Mouse (Mus musculus) retina, embryonic 14.5 days (tissue): ENCODE results near the gene Trio.
"Not testable (repeated sequence)": the region's sequence is repeated elsewhere in the genome, so short reads cannot be mapped to it uniquely, and the experiment has no call there.

Source experiments
- DNase-seq: peaks from one replicate; pipeline ENCODE4 v3.0.0-alpha.2; 2015; ENCODE audit warnings: low spot score

Gene Trio

DNA sequence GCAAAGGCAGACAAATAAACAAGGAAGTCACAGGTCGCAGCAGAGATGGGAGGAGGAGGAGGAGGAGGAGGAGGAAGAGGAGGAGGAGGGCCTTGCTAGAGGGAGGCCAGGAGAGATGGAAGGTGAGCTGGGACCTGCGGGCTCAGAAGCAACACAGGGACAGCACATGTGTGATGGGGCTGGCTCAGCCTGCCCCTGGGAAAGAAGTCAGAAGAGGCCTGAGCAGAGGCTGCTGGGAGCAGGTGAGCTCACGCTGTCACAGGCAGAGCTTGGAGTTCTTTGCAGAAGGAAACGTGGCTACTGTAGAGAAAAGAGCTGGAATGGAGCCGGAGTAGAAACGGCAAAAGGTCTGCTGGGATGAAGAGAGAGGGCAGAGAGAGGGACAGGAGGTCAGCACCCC, 185.5 kb downstream of the Trio start:
- DNase-seq = no peak

DNA sequence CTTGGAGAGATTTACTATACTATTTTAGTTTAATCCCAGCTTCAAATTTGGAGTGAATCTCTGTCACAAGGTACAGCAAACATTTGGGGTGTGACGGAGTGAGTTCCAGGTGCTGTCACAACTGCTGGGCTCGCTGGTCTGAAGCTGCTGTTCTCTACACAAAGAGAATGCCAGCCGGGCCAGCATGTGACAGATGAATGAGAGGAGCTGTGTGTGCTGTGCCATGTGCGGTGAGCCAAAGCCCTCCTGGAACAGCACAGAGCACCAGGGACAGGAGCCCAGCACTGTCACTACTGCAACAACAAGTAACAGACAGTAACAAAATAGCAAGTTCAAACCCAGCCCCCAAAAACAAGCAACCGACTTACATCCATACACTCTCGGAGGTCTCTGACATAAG, 194.0 kb downstream of the Trio start:
- no peak for DNase-seq

DNA sequence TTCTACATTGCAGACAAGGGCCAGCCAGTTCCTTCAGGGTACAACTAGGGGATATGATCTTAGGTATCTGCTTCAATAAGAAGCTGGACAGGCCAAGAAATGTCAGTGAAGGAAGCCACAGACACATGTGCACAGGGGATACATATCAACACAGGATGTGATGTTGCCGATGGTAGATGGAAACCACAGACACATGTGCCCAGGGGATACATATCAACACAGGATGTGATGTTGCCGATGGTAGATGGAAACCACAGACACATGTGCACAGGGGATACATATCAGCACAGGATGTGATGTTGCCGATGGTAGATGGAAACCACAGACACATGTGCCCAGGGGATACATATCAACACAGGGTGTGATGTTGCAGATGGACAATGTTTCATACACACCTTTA, 197.8 kb downstream of the Trio start:
- not testable (repeated sequence) for DNase-seq

DNA sequence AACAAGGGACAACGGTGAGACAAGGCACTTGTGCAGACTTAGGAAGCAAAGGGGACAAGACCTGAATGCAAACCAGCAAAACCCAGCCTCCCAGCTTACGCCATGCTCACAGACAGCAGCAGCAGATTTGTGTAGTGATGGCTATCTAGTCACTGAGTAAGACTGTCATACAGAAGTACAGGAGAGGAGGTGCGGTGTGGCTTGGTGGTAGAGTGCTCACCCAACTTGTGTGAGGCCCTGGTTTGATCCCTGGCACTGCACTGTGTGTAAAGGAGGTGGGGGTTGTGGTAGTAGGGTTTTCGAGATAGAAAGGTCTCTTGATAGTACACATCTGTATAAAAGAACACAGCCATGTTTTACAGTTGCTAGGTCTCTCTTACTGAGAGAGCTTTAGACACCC, 198.8 kb downstream of the Trio start:
- DNase-seq = no peak

DNA sequence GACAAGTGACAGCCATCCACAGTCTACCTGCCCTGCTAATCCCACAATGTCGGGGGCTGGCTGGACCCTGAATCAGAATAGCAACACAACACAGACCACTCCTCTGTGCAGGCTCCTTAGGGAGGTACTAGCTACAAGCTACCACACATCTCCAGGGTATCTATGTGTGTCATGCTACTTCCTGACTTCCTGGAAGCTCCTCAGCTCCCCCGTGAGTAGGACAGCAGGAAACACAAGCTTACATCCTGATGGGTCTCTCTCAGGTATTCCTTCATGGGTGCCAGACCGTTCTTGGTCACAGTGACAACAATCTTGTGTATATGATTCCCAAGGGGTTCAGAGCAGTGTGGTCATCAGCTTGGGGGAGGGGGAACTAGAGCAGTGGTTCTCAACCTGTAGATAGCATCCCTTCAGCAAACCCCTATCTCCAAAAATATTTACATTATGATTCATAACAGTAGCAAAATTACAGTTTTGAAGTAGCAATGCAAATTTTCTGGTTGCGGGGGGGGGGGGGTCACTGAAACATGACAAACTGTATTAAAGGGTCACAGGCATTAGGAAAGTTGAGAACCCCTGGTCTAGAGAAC, 199.5 kb downstream of the Trio start:
- DNase-seq = no peak

DNA sequence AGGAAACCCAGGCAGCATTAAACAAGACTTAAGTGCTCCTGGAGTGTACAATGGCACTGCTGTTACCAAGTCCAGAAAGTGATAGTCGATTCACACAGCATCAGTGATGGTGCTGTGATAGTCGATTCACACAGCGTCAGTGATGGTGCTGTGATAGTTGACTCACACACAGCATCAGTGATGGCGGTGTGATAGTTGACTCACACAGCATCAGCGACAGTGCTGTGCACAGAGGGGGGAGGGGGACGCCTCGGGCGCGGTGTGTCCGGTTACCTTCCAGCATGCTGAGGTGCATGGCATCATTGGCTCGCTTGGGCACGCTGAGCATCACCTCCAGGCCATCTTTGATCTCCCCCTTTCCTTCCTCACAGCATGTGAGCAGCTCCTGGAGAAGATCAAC, 200.3 kb downstream of the Trio start:
- no peak for DNase-seq

DNA sequence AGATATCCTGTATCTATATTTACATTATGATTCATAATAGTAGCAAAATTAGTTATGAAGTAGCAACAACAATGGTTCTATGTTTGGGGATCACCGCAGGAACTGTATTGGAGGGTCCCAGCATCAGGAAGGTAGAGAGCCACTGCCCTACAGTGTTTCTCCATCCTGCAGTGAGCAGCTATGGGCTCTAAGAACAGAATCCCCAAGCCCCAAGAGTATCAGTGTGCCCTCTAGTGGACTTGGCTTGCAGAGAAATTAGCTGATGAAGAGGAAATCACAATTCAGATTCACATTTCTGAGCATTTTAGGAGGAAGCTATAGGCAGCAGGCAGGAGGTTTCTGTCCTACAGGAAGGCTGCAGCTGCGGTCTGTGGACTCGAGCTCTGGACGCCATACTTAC, 202.1 kb downstream of the Trio start:
- DNase-seq = peak; percentile 65

DNA sequence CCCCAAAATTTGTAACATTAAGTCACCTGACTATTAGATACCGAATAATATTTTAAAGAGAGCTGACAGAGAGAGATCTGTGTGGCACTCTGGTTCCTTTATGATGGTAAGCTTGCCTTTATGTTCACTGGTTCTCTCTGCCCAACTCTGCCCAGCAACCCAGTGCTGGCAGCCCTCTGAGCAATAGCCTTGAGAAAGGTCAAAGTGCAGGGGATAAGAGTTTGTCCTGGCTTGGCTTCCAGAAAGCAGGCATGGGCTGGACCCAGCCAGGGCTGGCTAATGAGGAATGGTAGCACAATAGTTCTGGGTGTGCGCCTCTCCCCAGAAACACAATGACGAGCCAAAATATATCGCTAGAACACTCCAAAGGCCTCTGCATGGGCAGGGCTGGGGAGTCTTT, 203.2 kb downstream of the Trio start:
- DNase-seq = no peak

DNA sequence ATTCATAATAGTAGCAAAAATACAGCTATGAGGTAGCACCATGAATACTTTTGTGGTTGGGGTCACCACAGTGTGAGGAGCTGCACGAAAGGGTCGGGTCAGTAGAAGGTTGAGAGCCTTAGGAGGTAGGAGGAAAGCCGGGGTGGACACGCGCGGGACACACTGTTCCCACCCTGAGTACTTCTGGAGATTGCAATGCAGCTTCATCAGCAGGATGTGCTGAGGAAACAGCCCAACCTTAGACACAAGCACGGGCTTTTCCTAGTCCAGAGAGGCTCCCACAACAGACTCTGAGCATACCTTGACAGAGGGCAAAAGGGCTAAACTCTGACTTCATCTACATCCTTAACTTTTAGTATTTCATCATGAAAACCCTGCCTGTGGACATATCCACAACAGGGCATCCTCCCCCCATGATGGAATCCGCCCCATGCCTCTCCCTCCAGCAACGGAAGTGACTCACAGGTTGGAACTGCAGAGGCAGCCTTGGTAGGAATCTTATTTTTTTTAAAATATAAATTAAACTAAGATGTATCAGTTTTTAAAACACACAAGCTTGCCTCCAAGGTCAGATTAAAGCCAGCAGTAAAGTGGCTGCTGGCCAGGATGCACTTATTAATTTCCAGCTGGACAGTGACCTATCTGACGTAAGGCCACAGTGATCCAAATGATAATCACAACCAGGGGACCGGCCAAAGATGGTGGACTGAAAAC, 203.8 kb downstream of the Trio start:
- no peak for DNase-seq

DNA sequence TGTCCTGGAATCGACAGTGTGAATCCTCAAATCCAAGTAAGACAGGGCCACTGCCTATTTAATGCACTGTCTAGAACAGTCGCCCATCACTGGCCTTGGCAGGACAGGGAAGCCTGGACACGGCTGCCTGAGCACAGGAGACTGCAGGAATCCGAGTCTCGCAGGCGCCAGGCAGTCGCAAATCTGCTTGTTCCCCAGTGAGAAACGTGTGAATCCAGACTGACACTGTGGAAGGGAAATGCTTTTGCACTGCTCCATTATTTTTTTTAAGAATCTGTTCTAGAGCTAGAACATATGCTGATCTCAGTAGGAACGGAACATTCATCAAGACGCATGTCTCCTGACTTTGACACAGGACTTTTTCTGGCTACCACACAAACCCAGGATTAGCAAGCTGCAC, 208.6 kb downstream of the Trio start:
- DNase-seq = no peak

DNA sequence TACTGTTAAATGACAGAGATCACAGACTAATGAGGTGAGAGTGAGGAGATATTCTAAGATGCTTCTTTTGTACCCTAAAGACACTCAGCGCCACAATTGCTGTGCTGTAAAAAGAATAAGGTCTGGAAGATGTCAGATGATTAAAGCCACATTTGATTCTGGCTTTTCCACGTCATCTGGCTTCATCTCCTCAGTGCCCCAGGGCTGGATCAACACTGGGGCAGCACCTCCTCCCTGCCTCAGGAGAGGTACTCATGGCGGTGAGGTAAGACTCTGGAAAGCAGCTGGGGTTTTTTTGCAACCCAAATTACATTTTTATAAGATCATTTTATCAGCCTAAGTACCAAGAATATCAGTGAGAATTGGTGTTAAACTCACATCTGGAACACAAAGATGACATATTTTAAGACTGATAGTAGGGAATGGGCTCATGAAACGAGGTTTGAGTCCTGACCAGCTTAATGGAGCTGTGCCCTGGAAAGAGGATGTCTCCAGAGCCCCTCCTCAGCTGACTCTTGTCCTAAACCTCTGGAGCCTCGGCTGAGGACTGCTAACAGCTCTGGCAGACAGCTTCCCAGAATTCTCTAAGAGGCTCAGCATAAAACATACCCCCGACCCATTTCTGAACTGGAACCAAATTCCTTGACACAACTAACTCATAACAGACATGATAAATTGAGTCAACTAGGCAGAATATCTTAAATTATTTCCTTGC, 210.8 kb downstream of the Trio start:
- no peak for DNase-seq

DNA sequence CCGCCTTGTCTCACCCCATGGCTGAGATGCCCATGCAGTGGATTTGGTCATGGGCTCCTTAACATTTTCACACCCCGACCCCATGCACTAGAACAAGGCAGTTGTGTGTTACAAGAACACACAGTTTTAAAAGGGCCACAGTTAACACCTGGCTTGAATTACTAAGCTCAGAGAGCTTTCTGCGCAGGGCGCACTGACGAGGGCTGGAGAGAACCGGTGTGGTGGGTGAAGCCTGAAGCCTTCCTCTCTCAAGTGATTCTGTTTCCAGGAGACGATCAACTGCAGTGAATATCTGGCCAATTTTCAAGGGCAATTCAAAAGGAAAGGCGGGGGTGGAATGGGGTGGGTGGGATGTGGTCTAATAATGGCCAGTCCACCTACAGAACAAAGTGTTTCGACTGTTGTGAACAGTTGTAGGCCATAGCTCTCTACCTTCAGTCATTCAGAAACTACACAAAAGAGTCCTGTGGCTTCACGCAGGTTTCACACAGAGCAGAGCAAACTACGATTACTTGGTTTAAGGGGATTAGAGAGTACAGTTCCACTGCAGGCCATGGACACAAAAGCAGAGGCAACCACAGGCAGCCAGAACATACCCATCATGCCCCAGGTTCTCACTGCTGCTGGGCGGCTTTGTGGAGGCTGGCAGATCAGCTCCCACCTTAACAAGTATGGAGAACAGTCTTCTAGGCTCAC, 214.7 kb downstream of the Trio start:
- DNase-seq = no peak

DNA sequence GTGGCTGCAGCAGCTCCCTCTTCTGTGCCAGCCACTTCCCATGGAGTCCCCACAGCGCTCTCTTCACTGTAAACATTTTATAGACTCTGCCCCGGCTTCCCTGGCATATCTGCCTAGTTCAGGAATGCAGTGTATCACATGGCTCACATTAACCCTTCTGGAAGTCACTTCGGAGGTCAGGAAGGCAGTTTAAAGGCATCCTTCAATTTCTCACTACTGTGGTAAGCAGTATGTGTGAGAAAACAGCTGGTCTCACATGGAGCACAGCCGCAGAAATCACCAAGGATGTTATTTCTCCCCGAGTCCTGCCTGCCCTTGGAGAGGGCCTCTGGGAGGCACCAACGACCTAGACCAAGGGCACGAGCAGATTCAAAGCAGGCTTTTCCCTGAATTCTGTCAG, 215.4 kb downstream of the Trio start:
- no peak for DNase-seq

DNA sequence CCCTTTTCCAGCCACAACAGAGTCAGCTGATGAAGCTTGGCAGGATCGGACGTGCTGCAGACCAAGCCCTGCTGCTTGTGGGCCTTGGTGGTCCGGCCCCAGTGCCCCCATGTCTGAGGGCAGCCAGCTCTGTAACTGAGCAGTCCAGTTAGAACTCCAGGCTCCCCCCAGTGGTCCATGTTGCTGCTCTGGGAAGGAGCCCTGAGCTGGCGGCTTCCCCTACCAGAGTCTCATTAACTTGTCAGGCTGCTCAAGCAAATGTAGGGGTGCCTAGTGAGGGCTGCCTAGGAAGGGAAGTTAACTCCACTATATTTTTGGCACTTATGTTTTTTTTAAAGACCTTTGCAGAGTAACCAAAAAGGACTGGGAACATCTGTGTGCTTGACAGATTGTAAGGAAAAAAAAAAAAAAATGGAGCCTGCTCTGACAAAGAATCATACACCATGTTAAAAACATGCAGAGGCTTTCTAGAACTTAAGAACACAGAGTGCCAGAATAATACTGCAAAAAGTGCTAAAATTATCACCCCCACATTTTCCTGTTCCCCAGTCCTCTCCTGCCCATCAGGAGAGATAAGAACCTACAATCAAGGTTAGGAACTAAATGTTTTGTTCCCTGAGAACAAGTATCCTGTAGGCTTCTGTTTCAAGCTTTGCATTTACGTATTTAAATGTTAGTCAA, 216.9 kb downstream of the Trio start:
- peak; percentile 37 for DNase-seq

DNA sequence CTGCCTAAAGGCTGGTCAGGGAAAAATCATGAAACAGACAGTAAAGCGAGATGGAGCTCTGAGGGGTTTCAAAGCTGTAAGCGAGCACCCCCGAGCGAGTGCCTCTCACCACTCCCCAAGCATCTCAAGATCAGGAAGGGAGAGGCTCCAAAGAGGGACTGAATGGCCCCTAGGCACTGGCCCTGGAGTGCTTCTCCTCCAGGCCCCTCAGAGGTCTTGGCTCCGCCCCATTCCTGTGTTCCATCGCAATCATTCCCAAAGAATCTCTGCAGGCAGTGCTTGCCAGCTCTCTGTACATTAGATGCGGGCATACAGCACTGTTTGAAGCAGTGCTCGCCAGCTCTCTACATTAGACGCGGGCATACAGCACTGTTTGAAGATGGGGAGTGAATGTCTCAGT, 219.4 kb downstream of the Trio start:
- no peak for DNase-seq

DNA sequence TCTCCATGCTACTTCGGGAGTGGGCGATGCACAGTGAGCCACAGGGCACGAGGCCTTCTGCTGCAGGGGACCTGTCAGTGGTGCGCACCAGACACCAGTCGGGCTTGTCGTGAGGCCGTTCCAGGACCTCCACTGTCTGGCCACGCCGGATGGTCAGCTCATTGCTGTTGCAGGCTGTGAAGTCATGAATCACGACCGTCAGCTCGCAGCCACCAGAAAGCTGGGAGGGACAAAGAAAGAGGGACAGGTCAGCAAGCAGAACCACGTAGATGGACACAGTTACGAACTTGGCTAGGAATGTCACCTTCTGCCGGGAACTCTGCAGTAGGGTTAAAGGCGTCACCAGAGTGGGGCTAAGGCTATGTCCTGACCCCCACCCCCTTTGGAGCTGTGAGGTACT, 220.0 kb downstream of the Trio start:
- DNase-seq = no peak

DNA sequence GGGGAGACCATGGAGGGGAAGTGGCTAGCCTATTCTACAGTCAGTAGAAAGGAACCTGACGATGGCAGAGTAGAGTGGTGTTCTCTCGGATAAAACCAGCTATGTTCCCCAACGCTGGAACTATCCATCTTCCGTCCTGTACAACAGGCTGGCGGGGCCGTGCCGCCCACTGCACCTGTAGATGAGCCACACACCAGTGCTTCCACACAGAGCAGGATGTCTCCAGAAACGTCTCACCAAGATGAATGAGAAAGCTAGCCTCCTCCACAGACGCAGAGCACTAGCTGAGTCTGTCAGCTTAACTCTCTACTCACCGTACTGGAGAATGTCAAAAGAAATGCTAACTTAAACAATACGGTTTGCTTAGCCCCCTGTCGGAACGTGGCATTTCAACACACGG, 221.2 kb downstream of the Trio start:
- no peak for DNase-seq

DNA sequence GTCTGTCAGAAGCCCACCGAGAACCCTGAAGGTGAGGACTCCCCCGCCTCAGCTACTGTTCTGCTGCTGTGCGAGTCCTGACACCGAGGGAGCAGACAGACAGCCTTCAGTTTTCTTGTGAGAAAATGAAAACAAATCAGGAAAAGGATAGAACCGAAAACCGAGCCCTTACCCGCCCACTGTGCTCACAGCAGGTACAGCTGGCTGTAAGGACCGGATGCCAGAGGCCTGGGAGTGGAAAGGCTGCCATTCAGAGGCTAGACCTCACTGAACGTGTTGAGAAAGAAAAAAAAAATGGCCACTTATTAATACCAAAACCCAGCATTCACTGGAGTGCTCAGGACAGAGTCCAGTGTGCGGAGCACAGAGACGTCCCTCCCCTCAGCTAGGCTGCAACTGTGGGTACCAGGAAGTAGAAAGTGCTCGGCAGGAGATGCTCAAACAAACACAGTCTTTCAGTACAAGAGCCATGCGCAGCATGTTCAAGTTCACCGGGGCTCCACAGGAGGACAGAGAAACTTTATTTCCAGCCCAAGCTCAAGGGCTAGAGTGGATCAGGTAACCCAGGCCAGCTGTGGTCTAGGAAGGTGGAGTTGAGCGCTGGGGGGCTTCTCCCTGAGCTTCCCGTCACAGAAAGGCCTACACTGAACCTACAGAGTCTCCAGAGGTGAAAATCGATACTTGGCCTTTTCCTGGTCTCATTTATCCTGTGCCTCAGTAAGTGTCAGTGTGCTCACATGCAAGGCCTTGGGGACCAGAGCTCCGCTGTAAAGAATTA, 221.9 kb downstream of the Trio start:
- DNase-seq = no peak

DNA sequence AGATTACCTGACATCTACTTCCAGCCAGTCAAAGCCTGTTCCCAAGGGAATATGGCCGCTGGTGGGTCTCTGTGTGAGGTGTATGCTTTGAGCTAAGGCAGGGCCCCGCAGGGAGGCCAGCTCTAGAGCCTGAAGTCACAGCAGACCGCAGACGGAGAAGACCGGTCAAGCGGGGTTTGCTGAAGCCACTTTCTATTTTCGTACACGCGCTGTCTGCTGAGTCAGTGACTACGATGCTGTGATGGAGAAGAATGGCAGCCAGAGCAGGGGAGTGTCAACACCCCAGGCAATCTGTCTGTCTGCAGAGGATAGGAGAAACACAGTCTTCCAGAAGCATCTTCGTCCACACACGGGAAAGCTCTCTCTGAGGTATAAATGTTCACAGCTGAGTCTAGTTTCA, 223.4 kb downstream of the Trio start:
- DNase-seq = no peak

DNA sequence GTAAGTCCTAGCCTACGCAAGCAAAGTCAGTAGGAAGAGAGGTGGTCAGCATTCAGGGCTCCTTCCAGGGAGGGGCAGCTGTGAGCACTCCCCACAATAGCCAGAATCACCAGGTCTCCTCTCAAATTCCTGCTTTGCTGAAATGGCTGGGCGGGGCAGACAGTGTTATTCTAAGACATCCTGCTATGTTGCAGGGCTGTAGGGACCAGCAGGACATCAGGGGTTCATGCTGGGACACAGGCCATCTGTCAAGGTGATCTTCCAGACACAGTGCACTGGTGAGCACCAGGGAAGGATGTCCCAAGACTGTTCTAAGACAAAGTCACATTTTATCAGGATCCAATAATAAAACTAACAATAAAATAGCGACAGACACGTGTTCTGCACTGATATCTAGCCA, 224.5 kb downstream of the Trio start:
- no peak for DNase-seq

DNA sequence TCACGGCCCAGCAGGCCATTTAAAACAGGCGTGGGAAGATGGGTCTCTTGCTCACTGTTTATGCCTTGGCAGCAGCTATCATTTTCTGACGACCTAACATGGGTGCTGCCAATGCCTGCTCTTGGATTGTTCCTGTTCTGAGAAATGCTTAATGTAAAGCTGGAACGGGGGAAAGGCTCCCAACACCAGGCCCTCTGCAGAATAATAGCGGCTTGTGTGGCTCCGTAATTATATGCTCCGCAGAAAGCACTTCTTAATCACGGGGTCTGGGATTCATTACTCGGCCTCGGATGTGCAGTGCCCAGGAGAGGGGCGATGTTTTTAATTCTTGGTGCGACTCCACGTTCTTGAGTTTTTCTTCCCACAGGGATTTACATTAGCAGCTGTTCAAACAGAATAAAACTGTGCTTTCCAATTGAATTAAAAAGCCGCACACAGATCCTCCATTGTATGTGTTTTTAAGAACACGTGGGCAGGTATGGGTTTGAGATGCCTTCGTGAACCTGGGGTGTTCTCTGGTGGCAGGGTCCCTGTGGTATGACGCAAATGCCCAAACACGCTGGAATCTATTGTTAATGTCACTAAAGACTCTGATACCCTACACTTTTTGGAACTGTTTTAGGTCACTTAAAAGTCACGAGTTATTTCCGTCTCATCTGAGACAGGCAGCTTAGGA, 228.0 kb downstream of the Trio start:
- no peak for DNase-seq
